Mouse (Mus musculus) liver, postnatal 0 days (tissue): ENCODE data around the gene Pigq.

Experiments used
- CTCF ChIP-seq: sonication (generic); IDR thresholded peaks from 2 replicates; pipeline ENCODE4 v1.5.1; 2016; ENCODE audit warnings: antibody characterized with exemption, low read depth
- EP300 ChIP-seq: IDR thresholded peaks from 2 replicates; pipeline ENCODE4 v1.6.1; 2016; ENCODE audit warnings: antibody characterized with exemption, low read depth, mild to moderate bottlenecking

- TF ChIP-seq CTCF (no peak), EP300 (no peak)
These were observed 57.3 kb downstream of the Pigq start for GRCm38 (mm10) chr17:25887467-25887866.
